Mouse (Mus musculus) ES-Bruce4 (cell line): ENCODE data around the gene Aff4. TPM values are rescaled to one million over a fixed set of nuclear protein-coding genes. Genes with fewer than 3 reads are reported as not detected.
"Not testable (repeated sequence)": the region's sequence is repeated elsewhere in the genome, so short reads cannot be mapped to it uniquely, and the experiment has no call there.

Source experiments
- H3K27ac ChIP-seq: 2 replicates; pipeline ENCODE4 v1.5.1; 2012; ENCODE audit warnings: low read length, inconsistent platforms; ENCODE audit not compliant: insufficient read depth
- H3K27me3 ChIP-seq: 2 replicates; pipeline ENCODE4 v1.6.1; 2012; ENCODE audit warnings: mild to moderate bottlenecking, low read length, inconsistent platforms; ENCODE audit not compliant: control insufficient read depth, poor library complexity, insufficient read depth, severe bottlenecking
- H3K36me3 ChIP-seq: 2 replicates; pipeline ENCODE4 v1.6.1; 2012; ENCODE audit warnings: inconsistent platforms, mild to moderate bottlenecking, low read length, moderate library complexity; ENCODE audit not compliant: control insufficient read depth, poor library complexity, insufficient read depth, severe bottlenecking
- H3K4me1 ChIP-seq: one replicate; pipeline ENCODE4 v1.8.1; 2011; ENCODE audit warnings: low read length; ENCODE audit not compliant: control insufficient read depth, insufficient read depth
- H3K4me3 ChIP-seq: 2 replicates; pipeline ENCODE4 v1.5.1; 2011; ENCODE audit warnings: low read depth, mild to moderate bottlenecking, low read length
- H3K9ac ChIP-seq: 2 replicates; pipeline ENCODE4 v1.6.1; 2012; ENCODE audit warnings: low read depth, mild to moderate bottlenecking, inconsistent platforms; ENCODE audit not compliant: poor library complexity, severe bottlenecking
- H3K9me3 ChIP-seq: replicated peaks from 2 replicates; pipeline ENCODE4 v1.6.1; 2012; ENCODE audit warnings: mild to moderate bottlenecking, low read length, inconsistent platforms; ENCODE audit not compliant: control insufficient read depth, poor library complexity, insufficient read depth, severe bottlenecking
- CTCF ChIP-seq: IDR thresholded peaks from one replicate; pipeline ENCODE4 v1.8.1; 2011; ENCODE audit warnings: low read depth, low read length
- EP300 ChIP-seq: IDR thresholded peaks from 2 replicates; pipeline ENCODE4 v1.6.1; 2011; ENCODE audit warnings: low read depth, low read length; ENCODE audit not compliant: insufficient read depth
- POLR2A ChIP-seq: IDR thresholded peaks from one replicate; pipeline ENCODE4 v1.8.1; 2011; ENCODE audit warnings: low read length; ENCODE audit not compliant: insufficient read depth
- polyA plus RNA-seq: library from polyadenylated mRNA; stranded (reverse); fragments of >200 nt; gene quantifications from 2 replicates; pipeline ENCODE4 v1.2.4, GENCODE M21; 2011; ENCODE audit warnings: low read depth; ENCODE audit not compliant: missing spikeins, insufficient read depth, insufficient read length

Aff4 gene
- polyA plus RNA-seq, 1 experiment, result 314 TPM

GRCm38 (mm10) chr11:53318041-53318440 is 32.6 kb upstream of the Aff4 start:
- Histone ChIP-seq H3K4me3 (no peak overlapping the region), H3K9ac (no peak overlapping the region), H3K36me3 (no peaks in the 10 kb centered on the region), H3K27me3 (no peaks in the 10 kb centered on the region), H3K4me1 (no peaks in the 10 kb centered on the region), H3K27ac (no peak overlapping the region), H3K9me3 (no peaks in the 10 kb centered on the region)
- TF ChIP-seq POLR2A (no peak), EP300 (no peak), CTCF (no peak)

GRCm38 (mm10) chr11:53318568-53318967 is 32.1 kb upstream of the Aff4 start:
- not testable (repeated sequence) for H3K36me3 ChIP-seq, H3K9ac ChIP-seq, H3K9me3 ChIP-seq

GRCm38 (mm10) chr11:53319867-53320266 is 30.8 kb upstream of the Aff4 start:
- H3K9me3 ChIP-seq, H3K4me3 ChIP-seq, H3K36me3 ChIP-seq, H3K27me3 ChIP-seq, H3K9ac ChIP-seq, H3K4me1 ChIP-seq, H3K27ac ChIP-seq: not testable (repeated sequence)

More at GRCm38 (mm10) chr11:53318568-53318967, 32.1 kb upstream of the Aff4 start:
- not testable (repeated sequence) for H3K27me3 ChIP-seq, H3K4me3 ChIP-seq, H3K4me1 ChIP-seq, H3K27ac ChIP-seq

- H3K27me3 ChIP-seq, result no peaks in the 10 kb centered on the region
- H3K4me1 ChIP-seq, result no peaks in the 10 kb centered on the region
- H3K4me3 ChIP-seq, result peak within 1 kb of the TSS; percentile 75
- H3K27ac ChIP-seq, result peak within 1 kb of the TSS; percentile 70
- peaks cover 26% of the 10 kb centered on the region for H3K36me3 ChIP-seq
- TF ChIP-seq EP300 (0 out of 2 replicates have a peak, but pooled peaks have one; percentile 13), CTCF (no peak), POLR2A (peak; percentile 94)
- H3K9me3 ChIP-seq, result no peaks in the 10 kb centered on the region
- peak within 1 kb of the TSS; percentile 57 for H3K9ac ChIP-seq
These were observed 26.1 kb upstream of the Aff4 start, which contains the start of gene Zcchc10 for GRCm38 (mm10) chr11:53324512-53324968. Zcchc10 (plus strand) TSS chr11:53324679.

- Histone ChIP-seq H3K4me1 (peaks cover 2% of the 10 kb centered on the region), H3K27ac (peak overlapping the region; percentile 20; the same call in 1 of the 2 replicates), H3K27me3 (no peaks in the 10 kb centered on the region), H3K9me3 (no peaks in the 10 kb centered on the region), H3K4me3 (no peak overlapping the region), H3K9ac (no peak overlapping the region), H3K36me3 (peaks cover 59% of the 10 kb centered on the region)
- TF ChIP-seq CTCF (no peak), EP300 (no peak), POLR2A (no peak)
These were observed 20.3 kb upstream of the Aff4 start for GRCm38 (mm10) chr11:53330325-53330724.

GRCm38 (mm10) chr11:53331121-53331520 is 19.5 kb upstream of the Aff4 start:
- Histone ChIP-seq H3K27ac (no peak overlapping the region), H3K36me3 (peaks cover 59% of the 10 kb centered on the region), H3K4me1 (peaks cover 2% of the 10 kb centered on the region), H3K9me3 (no peaks in the 10 kb centered on the region), H3K9ac (no peak overlapping the region), H3K4me3 (no peak overlapping the region), H3K27me3 (no peaks in the 10 kb centered on the region)
- no peak for TF ChIP-seq POLR2A
- no peak for TF ChIP-seq CTCF
- no peak for TF ChIP-seq EP300
